In genomic region chr7:99459888-99460652, GRCm38 (mm10) we compare ENCODE assay signal across 27 mouse cellular contexts. TPM values are rescaled to one million over a fixed set of nuclear protein-coding genes. Genes with fewer than 3 reads are reported as not detected.
A peak's percentile ranks its signal among the peaks of the same experiment; 100 is the strongest.
DNase-seq lines count a peak whose midpoint lies in the region; ATAC-seq and TF ChIP-seq lines count a peak whose summit lies in the region.
"Had no signal": no experiment of that assay in that cellular context is flagged by ENCODE, and none has a peak within 500 bp of the region (broad histone marks: within the 10 kb centered on the region; RNA-seq: fewer than 3 reads in every experiment).

No protein-coding gene starts in this region.

- in situ Hi-C loops in Patski (cut with MboI; ENCODE audit: low pct_unique_long_range_greater_than_20kb): no loop called here

- TF ChIP-seq CTCF in Patski (IDR thresholded peaks at IDR 0.05): no peak

- no peak overlapping the region for H3K4me3 ChIP-seq in kidney, embryonic 15.5 days (replicated peaks)
- H3K4me3 ChIP-seq in limb, embryonic 11.5 days (ENCODE audit: low read depth, low read length): no peak overlapping the region
- no peak overlapping the region for H3K4me3 ChIP-seq in limb, embryonic 10.5 days
- no peak overlapping the region for H3K4me3 ChIP-seq in intestine, embryonic 16.5 days (ENCODE audit: low read length)
- H3K4me3 ChIP-seq: heart, adult 2 months; heart, embryonic 13.5 days; hindbrain, embryonic 12.5 days; limb, embryonic 13.5 days; liver, embryonic 13.5 days; midbrain, embryonic 13.5 days had no signal

- H3K27me3 ChIP-seq in kidney, embryonic 15.5 days: no peaks in the 10 kb centered on the region
- no peaks in the 10 kb centered on the region for H3K27me3 ChIP-seq in limb, embryonic 11.5 days (ENCODE audit: control insufficient read depth, insufficient read depth, low read length)
- no peaks in the 10 kb centered on the region for H3K27me3 ChIP-seq in limb, embryonic 10.5 days (ENCODE audit: low read depth, poor library complexity, severe bottlenecking)
- no peaks in the 10 kb centered on the region for H3K27me3 ChIP-seq in Patski
- no peaks in the 10 kb centered on the region for H3K27me3 ChIP-seq in intestine, embryonic 16.5 days (replicated peaks; ENCODE audit: control insufficient read depth, insufficient read depth, low read length)
- H3K27me3 ChIP-seq: heart, embryonic 13.5 days; hindbrain, embryonic 12.5 days; limb, embryonic 13.5 days; midbrain, embryonic 13.5 days had no signal

- H3K36me3 ChIP-seq in kidney, embryonic 15.5 days: peaks cover 16% of the 10 kb centered on the region
- no peaks in the 10 kb centered on the region for H3K36me3 ChIP-seq in limb, embryonic 11.5 days (ENCODE audit: control insufficient read depth, insufficient read depth, low read length)
- 0 out of 2 replicates have a peak, but pooled peaks cover 8% of the 10 kb centered on the region for H3K36me3 ChIP-seq in limb, embryonic 10.5 days
- no peaks in the 10 kb centered on the region; the same call in 1 of the 2 replicates for H3K36me3 ChIP-seq in intestine, embryonic 16.5 days (ENCODE audit: control insufficient read depth, insufficient read depth, low read length)
- H3K36me3 ChIP-seq: liver, embryonic 13.5 days had no signal

- H3K4me2 ChIP-seq in kidney, embryonic 15.5 days: no peak overlapping the region
- H3K4me2 ChIP-seq in limb, embryonic 11.5 days (ENCODE audit: low read depth, severe bottlenecking): 0 out of 2 replicates have a peak overlapping the region, but pooled peaks have one; percentile 2
- H3K4me2 ChIP-seq in intestine, embryonic 16.5 days (ENCODE audit: low read depth, low read length): no peak overlapping the region
- H3K4me2 ChIP-seq: heart, embryonic 13.5 days; hindbrain, embryonic 12.5 days; limb, embryonic 13.5 days; liver, embryonic 13.5 days; midbrain, embryonic 13.5 days had no signal

- H3K27ac ChIP-seq in kidney, embryonic 15.5 days: peak overlapping the region; percentile 19; the same call in 1 of the 2 replicates
- no peak overlapping the region for H3K27ac ChIP-seq in limb, embryonic 11.5 days (replicated peaks; ENCODE audit: low read depth, low read length)
- H3K27ac ChIP-seq in limb, embryonic 10.5 days: no peak overlapping the region
- H3K27ac ChIP-seq in intestine, embryonic 16.5 days (ENCODE audit: low read length): no peak overlapping the region
- H3K27ac ChIP-seq: heart, adult 2 months; heart, embryonic 13.5 days; hindbrain, embryonic 12.5 days; limb, embryonic 13.5 days; liver, embryonic 13.5 days; midbrain, embryonic 13.5 days; stomach, postnatal 0 days had no signal

- H3K9ac ChIP-seq in kidney, embryonic 15.5 days: no peak overlapping the region
- no peak overlapping the region for H3K9ac ChIP-seq in limb, embryonic 11.5 days (ENCODE audit: low read length)
- H3K9ac ChIP-seq in intestine, embryonic 16.5 days (ENCODE audit: low read depth, low read length): no peak overlapping the region
- H3K9ac ChIP-seq: forebrain, postnatal 0 days; heart, embryonic 13.5 days; hindbrain, embryonic 12.5 days; limb, embryonic 13.5 days; liver, embryonic 13.5 days; midbrain, embryonic 13.5 days had no signal

- 88% methylated on average over 15 of the region's 15 CpGs for WGBS in kidney, embryonic 15.5 days
- WGBS in limb, embryonic 11.5 days: 91% methylated on average over 15 of the region's 15 CpGs
- WGBS in limb, embryonic 10.5 days: 91% methylated on average over 15 of the region's 15 CpGs
- WGBS in intestine, embryonic 16.5 days: 88% methylated on average over 15 of the region's 15 CpGs

- no peaks in the 10 kb centered on the region for H3K9me3 ChIP-seq in kidney, embryonic 15.5 days (replicated peaks)
- H3K9me3 ChIP-seq in limb, embryonic 11.5 days (ENCODE audit: control insufficient read depth, low read length): no peaks in the 10 kb centered on the region
- H3K9me3 ChIP-seq in limb, embryonic 10.5 days (replicated peaks): no peaks in the 10 kb centered on the region
- H3K9me3 ChIP-seq in intestine, embryonic 16.5 days (ENCODE audit: control insufficient read depth, low read length): peaks cover 4% of the 10 kb centered on the region; the same call in 1 of the 2 replicates
- H3K9me3 ChIP-seq: heart, embryonic 13.5 days; hindbrain, embryonic 12.5 days; limb, embryonic 13.5 days; liver, embryonic 13.5 days; midbrain, embryonic 13.5 days had no signal

- no peak for DNase-seq in kidney, adult 18-20 months
- no peak for DNase-seq in limb, embryonic 11.5 days (ENCODE audit: low spot score)
- DNase-seq in limb, embryonic 10.5 days (ENCODE audit: low spot score): no peak
- DNase-seq in 3T3-L1 (ENCODE audit: low read depth, low spot score) (peak; percentile 59), Patski (ENCODE audit: low read depth, low spot score) (no peak)
- DNase-seq: adrenal gland, postnatal 25 days; cerebellum, adult 11 months; cerebellum, adult 9-11 months; forebrain, postnatal 0 days; gastrocnemius, postnatal 36 days; heart, adult 2 months; heart, postnatal 14 days; kidney, adult 11 months; kidney, postnatal 10 days; layer of hippocampus, postnatal 36 days; liver, embryonic 13.5 days; lung, adult 2 months; lung, postnatal 14 days; thymus, adult 2 months had no signal

- no peak for ATAC-seq in kidney, embryonic 15.5 days (replicated peaks; ENCODE audit: low FRiP score)
- ATAC-seq in limb, embryonic 11.5 days (ENCODE audit: insufficient number of reproducible peaks, low FRiP score, low TSS enrichment, low read depth): no peak
- peak; percentile 55 for ATAC-seq in Patski
- no peak for ATAC-seq in intestine, embryonic 16.5 days
- ATAC-seq: CD4-positive, CD25-positive, alpha-beta regulatory T cell, adult 4 months; forebrain, postnatal 0 days; midbrain, embryonic 13.5 days had no signal

- POLR2A ChIA-PET in Patski (lab: Charles Lee): interaction anchor here (0.7 kb wide), 1 partner anchor 1730 kb away, joined by 6 read pairs; no protein-coding TSS in a partner anchor

- CTCF ChIA-PET in Patski (lab: Charles Lee): interaction anchor here (1.7 kb wide), 1 partner anchor 85 kb away, joined by 6 read pairs; no protein-coding TSS in a partner anchor

- peaks cover 20% of the 10 kb centered on the region for H3K4me1 ChIP-seq in kidney, embryonic 15.5 days
- no peaks in the 10 kb centered on the region for H3K4me1 ChIP-seq in limb, embryonic 11.5 days (ENCODE audit: control insufficient read depth, insufficient read depth, low read length)
- H3K4me1 ChIP-seq in limb, embryonic 10.5 days: no peaks in the 10 kb centered on the region
- H3K4me1 ChIP-seq in intestine, embryonic 16.5 days (ENCODE audit: control insufficient read depth, insufficient read depth, low read length): no peaks in the 10 kb centered on the region; the same call in 1 of the 2 replicates
- H3K4me1 ChIP-seq: limb, embryonic 13.5 days; liver, embryonic 13.5 days had no signal

RNA-seq across cellular contexts. Expression of gene Klhl35, which starts 5.7 kb away (rescaled TPM):
- 0.67 and 1.2 TPM in 2 replicates for polyA plus RNA-seq in kidney, embryonic 15.5 days (2015; fragmentation: Nextera tagmentation; extraction: Ambion mirVana)
- 0.35 and 0.65 TPM in 2 replicates for polyA plus RNA-seq in limb, embryonic 11.5 days (2014; fragmentation: Nextera tagmentation; extraction: Ambion mirVana)
- 0.21 and 0.63 TPM in 2 replicates for polyA plus RNA-seq in limb, embryonic 10.5 days (2016; fragmentation: Nextera tagmentation; extraction: Ambion mirVana)
- polyA plus RNA-seq in Patski (2021): 0.09 TPM
- polyA plus RNA-seq in intestine, embryonic 16.5 days (2015; fragmentation: Nextera tagmentation; extraction: Ambion mirVana): 0.15 and 0.17 TPM in 2 replicates
- polyA plus RNA-seq: CD4-positive, CD25-positive, alpha-beta regulatory T cell, adult 4 months had no signal

RNA-seq across cellular contexts. Expression of gene Rps3, which starts 23.5 kb away (rescaled TPM):
- 765 and 856 TPM in 2 replicates for polyA plus RNA-seq in kidney, embryonic 15.5 days (2015; fragmentation: Nextera tagmentation; extraction: Ambion mirVana)
- polyA plus RNA-seq in limb, embryonic 11.5 days (2014; fragmentation: Nextera tagmentation; extraction: Ambion mirVana): 880 and 888 TPM in 2 replicates
- 745 and 824 TPM in 2 replicates for polyA plus RNA-seq in limb, embryonic 10.5 days (2016; fragmentation: Nextera tagmentation; extraction: Ambion mirVana)
- 1,216 TPM for polyA plus RNA-seq in Patski (2021)
- 775 and 816 TPM in 2 replicates for polyA plus RNA-seq in intestine, embryonic 16.5 days (2015; fragmentation: Nextera tagmentation; extraction: Ambion mirVana)
